Mouse (Mus musculus) ES-Bruce4 (cell line): ENCODE data around the gene Prdm15. TPM values are rescaled to one million over a fixed set of nuclear protein-coding genes. Genes with fewer than 3 reads are reported as not detected.

ENCODE experiments used
- H3K27ac ChIP-seq: 2 replicates; pipeline ENCODE4 v1.5.1; 2012; ENCODE audit warnings: low read length, inconsistent platforms; ENCODE audit not compliant: insufficient read depth
- H3K27me3 ChIP-seq: 2 replicates; pipeline ENCODE4 v1.6.1; 2012; ENCODE audit warnings: mild to moderate bottlenecking, low read length, inconsistent platforms; ENCODE audit not compliant: control insufficient read depth, poor library complexity, insufficient read depth, severe bottlenecking
- H3K36me3 ChIP-seq: 2 replicates; pipeline ENCODE4 v1.6.1; 2012; ENCODE audit warnings: inconsistent platforms, mild to moderate bottlenecking, low read length, moderate library complexity; ENCODE audit not compliant: control insufficient read depth, poor library complexity, insufficient read depth, severe bottlenecking
- H3K4me1 ChIP-seq: one replicate; pipeline ENCODE4 v1.8.1; 2011; ENCODE audit warnings: low read length; ENCODE audit not compliant: control insufficient read depth, insufficient read depth
- H3K4me3 ChIP-seq: 2 replicates; pipeline ENCODE4 v1.5.1; 2011; ENCODE audit warnings: low read depth, mild to moderate bottlenecking, low read length
- H3K9ac ChIP-seq: 2 replicates; pipeline ENCODE4 v1.6.1; 2012; ENCODE audit warnings: low read depth, mild to moderate bottlenecking, inconsistent platforms; ENCODE audit not compliant: poor library complexity, severe bottlenecking
- H3K9me3 ChIP-seq: replicated peaks from 2 replicates; pipeline ENCODE4 v1.6.1; 2012; ENCODE audit warnings: mild to moderate bottlenecking, low read length, inconsistent platforms; ENCODE audit not compliant: control insufficient read depth, poor library complexity, insufficient read depth, severe bottlenecking
- CTCF ChIP-seq: IDR thresholded peaks from one replicate; pipeline ENCODE4 v1.8.1; 2011; ENCODE audit warnings: low read depth, low read length
- EP300 ChIP-seq: IDR thresholded peaks from 2 replicates; pipeline ENCODE4 v1.6.1; 2011; ENCODE audit warnings: low read depth, low read length; ENCODE audit not compliant: insufficient read depth
- POLR2A ChIP-seq: IDR thresholded peaks from one replicate; pipeline ENCODE4 v1.8.1; 2011; ENCODE audit warnings: low read length; ENCODE audit not compliant: insufficient read depth
- polyA plus RNA-seq: library from polyadenylated mRNA; stranded (reverse); fragments of >200 nt; gene quantifications from 2 replicates; pipeline ENCODE4 v1.2.4, GENCODE M21; 2011; ENCODE audit warnings: low read depth; ENCODE audit not compliant: missing spikeins, insufficient read depth, insufficient read length

The Prdm15 gene
- polyA plus RNA-seq, 1 experiment: 19.9 TPM

- peaks cover 16% of the 10 kb centered on the region for H3K36me3 ChIP-seq
Observed at GRCm38 (mm10) chr16:97808881-97809280, 42.8 kb downstream of the Prdm15 start.

DNA sequence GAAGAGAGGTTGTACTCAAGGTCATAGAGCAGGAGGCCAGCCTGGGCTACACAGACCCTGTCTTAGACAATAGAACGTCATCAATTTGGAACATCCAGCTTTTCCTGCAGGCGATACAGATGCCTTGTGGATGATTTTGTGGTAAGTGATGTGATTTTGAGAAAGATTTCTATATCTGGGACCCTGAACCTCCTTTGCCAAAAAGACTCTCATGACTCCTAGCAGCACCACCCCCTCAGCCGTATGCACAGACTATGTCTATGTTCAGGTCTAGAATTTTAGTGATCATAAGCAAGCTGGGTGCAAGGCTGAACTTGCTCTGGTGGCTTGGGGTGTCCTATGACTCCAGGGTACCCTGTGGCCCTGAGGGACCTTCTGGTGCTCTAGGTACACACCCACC, 46.0 kb downstream of the Prdm15 start:
- Histone ChIP-seq H3K4me1 (no peaks in the 10 kb centered on the region), H3K27me3 (no peaks in the 10 kb centered on the region), H3K36me3 (peaks cover 14% of the 10 kb centered on the region), H3K9me3 (no peaks in the 10 kb centered on the region), H3K9ac (no peak overlapping the region), H3K27ac (no peak overlapping the region), H3K4me3 (no peak overlapping the region)
- TF ChIP-seq POLR2A: no peak
- no peak for TF ChIP-seq CTCF
- TF ChIP-seq EP300: no peak

More at GRCm38 (mm10) chr16:97808881-97809280, 42.8 kb downstream of the Prdm15 start:
- Histone ChIP-seq H3K9ac (no peak overlapping the region), H3K27ac (no peak overlapping the region), H3K27me3 (no peaks in the 10 kb centered on the region), H3K9me3 (no peaks in the 10 kb centered on the region), H3K4me1 (no peaks in the 10 kb centered on the region), H3K4me3 (no peak overlapping the region)
- no peak for TF ChIP-seq EP300

- no peaks in the 10 kb centered on the region for H3K9me3 ChIP-seq
- H3K36me3 ChIP-seq: peaks cover 13% of the 10 kb centered on the region
- H3K4me3 ChIP-seq: no peak overlapping the region
- no peaks in the 10 kb centered on the region for H3K27me3 ChIP-seq
- no peak for TF ChIP-seq EP300
- no peak for TF ChIP-seq POLR2A
- TF ChIP-seq CTCF: peak; percentile 81
- H3K9ac ChIP-seq: no peak overlapping the region
- H3K4me1 ChIP-seq: no peaks in the 10 kb centered on the region
- H3K27ac ChIP-seq: no peak overlapping the region
Observed at GRCm38 (mm10) chr16:97804680-97805547, 46.7 kb downstream of the Prdm15 start.

DNA sequence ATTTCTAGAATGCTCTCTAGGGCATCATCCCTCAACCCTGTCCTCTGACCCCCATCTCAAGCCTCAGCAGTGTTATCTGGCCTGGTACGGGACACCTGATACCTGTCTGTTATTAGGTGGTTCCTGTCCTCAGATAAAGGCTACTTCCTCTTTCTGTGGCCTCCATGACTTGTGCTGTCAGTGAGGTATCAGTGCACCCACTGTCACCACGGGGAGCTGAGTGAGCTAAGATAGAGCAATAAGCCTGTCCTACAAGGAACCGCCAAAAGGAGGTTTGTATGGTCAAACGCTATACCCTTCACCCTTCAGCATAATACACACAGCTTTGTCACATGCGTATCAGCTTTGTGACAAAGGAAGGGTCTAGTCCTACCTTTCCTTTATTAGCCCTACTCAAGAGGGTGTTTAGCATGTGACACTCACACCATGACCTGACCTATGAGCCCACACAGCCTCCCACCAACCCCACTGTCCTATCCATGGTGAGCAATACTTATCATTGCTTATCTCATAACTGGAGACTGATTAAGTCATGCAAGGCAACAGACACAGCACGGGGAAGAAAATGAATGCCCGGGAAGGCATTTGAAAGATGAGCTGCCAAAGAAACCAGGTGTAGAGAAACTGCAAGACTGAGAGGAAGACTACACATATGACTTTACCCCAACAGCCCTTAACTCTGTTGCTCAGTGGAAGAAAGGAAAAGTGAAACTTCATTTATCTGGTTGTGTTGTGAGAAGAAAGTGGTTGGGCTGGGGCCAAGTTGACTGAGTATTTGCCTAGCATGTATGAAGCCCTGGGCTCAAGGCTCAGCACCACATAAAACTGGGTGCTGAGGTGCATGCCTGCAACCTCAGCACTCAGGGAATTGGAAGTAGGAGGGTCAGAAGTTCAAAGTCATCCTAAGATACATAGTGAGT, 53.4 kb downstream of the Prdm15 start:
- TF ChIP-seq POLR2A: no peak
- TF ChIP-seq EP300: no peak
- no peak for TF ChIP-seq CTCF
- Histone ChIP-seq H3K27ac (no peak overlapping the region), H3K9me3 (no peaks in the 10 kb centered on the region), H3K9ac (no peak overlapping the region), H3K36me3 (peaks cover 14% of the 10 kb centered on the region), H3K27me3 (no peaks in the 10 kb centered on the region), H3K4me3 (no peak overlapping the region), H3K4me1 (no peaks in the 10 kb centered on the region)

GRCm38 (mm10) chr16:97797212-97797611, 54.4 kb downstream of the Prdm15 start:
- no peak overlapping the region for H3K9ac ChIP-seq
- H3K36me3 ChIP-seq: peaks cover 13% of the 10 kb centered on the region
- H3K9me3 ChIP-seq: no peaks in the 10 kb centered on the region
- H3K27ac ChIP-seq: no peak overlapping the region
- TF ChIP-seq POLR2A (no peak), CTCF (no peak), EP300 (no peak)
- H3K4me3 ChIP-seq: no peak overlapping the region
- no peaks in the 10 kb centered on the region for H3K27me3 ChIP-seq
- no peaks in the 10 kb centered on the region for H3K4me1 ChIP-seq

DNA sequence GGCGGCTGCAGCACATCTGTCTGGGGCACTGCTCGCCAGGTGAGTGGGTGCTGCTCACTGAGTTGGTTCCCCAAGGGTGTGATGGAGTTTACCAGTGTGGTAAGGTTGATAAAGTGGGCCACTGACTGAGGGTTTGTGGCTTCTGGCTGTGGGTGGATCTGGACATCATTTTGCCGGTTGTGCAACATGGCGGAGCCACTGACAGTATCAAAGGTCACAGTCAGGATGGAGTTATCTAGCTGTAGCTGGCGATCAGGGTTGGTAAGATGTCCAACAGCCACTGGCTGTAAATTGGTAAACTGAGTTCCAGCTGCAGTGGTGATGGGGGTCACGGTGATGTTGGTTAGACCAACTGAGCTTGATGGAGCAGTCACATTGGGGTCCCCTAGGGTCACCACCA, 57.4 kb downstream of the Prdm15 start:
- peaks cover 9% of the 10 kb centered on the region for H3K36me3 ChIP-seq
- TF ChIP-seq POLR2A: no peak
- no peak for TF ChIP-seq CTCF
- no peak for TF ChIP-seq EP300
- no peak overlapping the region for H3K4me3 ChIP-seq
- no peak overlapping the region for H3K27ac ChIP-seq
- no peaks in the 10 kb centered on the region for H3K27me3 ChIP-seq
- no peaks in the 10 kb centered on the region for H3K4me1 ChIP-seq
- H3K9ac ChIP-seq: no peak overlapping the region
- H3K9me3 ChIP-seq: no peaks in the 10 kb centered on the region
